Comparison of ENCODE assay signal across 8 mouse cellular contexts in genomic region chr10:68978115-68978514, GRCm38 (mm10).
DNase-seq lines count a peak whose midpoint lies in the region; ATAC-seq and TF ChIP-seq lines count a peak whose summit lies in the region.

No protein-coding gene starts in this region.

- H3K9ac ChIP-seq in intestine, postnatal 0 days (ENCODE audit: low read depth, low read length), result no peak overlapping the region
- H3K9ac ChIP-seq in intestine, embryonic 16.5 days (ENCODE audit: low read depth, low read length), result no peak overlapping the region
- H3K9ac ChIP-seq in CH12.LX (ENCODE audit: insufficient read depth, low read depth), result no peak overlapping the region

- TF ChIP-seq EP300 in CH12.LX (IDR thresholded peaks at IDR 0.05; ENCODE audit: low read length), result no peak

- no peaks in the 10 kb centered on the region for H3K79me2 ChIP-seq in CH12.LX (replicated peaks; ENCODE audit: control insufficient read depth, extremely low read depth, insufficient read depth, poor library complexity, severe bottlenecking)

- H3K9me3 ChIP-seq in intestine, postnatal 0 days (ENCODE audit: control insufficient read depth), result no peaks in the 10 kb centered on the region
- no peaks in the 10 kb centered on the region for H3K9me3 ChIP-seq in intestine, embryonic 16.5 days (ENCODE audit: control insufficient read depth, low read length)
- H3K9me3 ChIP-seq in CH12.LX (replicated peaks; ENCODE audit: low read length), result no peaks in the 10 kb centered on the region

- peak; percentile 63 for TF ChIP-seq RAD21 in CH12.LX (IDR thresholded peaks at IDR 0.05; ENCODE audit: low read depth, low read length)

- H3K36me3 ChIP-seq in intestine, postnatal 0 days (ENCODE audit: control insufficient read depth, insufficient read depth), result no peaks in the 10 kb centered on the region
- H3K36me3 ChIP-seq in intestine, embryonic 16.5 days (ENCODE audit: control insufficient read depth, insufficient read depth, low read length), result no peaks in the 10 kb centered on the region
- H3K36me3 ChIP-seq in CH12.LX (replicated peaks in 1 of 2; ENCODE audit: control insufficient read depth in 1 of 2, insufficient read depth in 1 of 2, low read length in 1 of 2), result no peaks in the 10 kb centered on the region

- H3K4me3 ChIP-seq in intestine, postnatal 0 days (ENCODE audit: low read depth, low read length), result no peak overlapping the region
- no peak overlapping the region for H3K4me3 ChIP-seq in intestine, embryonic 16.5 days (ENCODE audit: low read length)
- H3K4me3 ChIP-seq in CH12.LX (replicated peaks in 1 of 3; ENCODE audit: low read depth in 2 of 3, low read length in 2 of 3, poor library complexity in 1 of 3), result no peak overlapping the region

- in situ Hi-C loops in CH12.LX (cut with MboI; ENCODE audit: low pct_ligation_motif_present, low pct_unique_long_range_greater_than_20kb, low sequenced_read_pairs), result no loop called here

- no peak overlapping the region for H3K4me2 ChIP-seq in intestine, postnatal 0 days (replicated peaks; ENCODE audit: low read depth)
- H3K4me2 ChIP-seq in intestine, embryonic 16.5 days (ENCODE audit: low read depth, low read length), result no peak overlapping the region
- H3K4me2 ChIP-seq in CH12.LX (ENCODE audit: insufficient read depth, low read depth, poor library complexity, severe bottlenecking), result 0 out of 2 replicates have a peak overlapping the region, but pooled peaks have one; percentile 29

- H3K4me1 ChIP-seq in intestine, postnatal 0 days (replicated peaks; ENCODE audit: control insufficient read depth, insufficient read depth, low read length), result no peaks in the 10 kb centered on the region
- H3K4me1 ChIP-seq in intestine, embryonic 16.5 days (ENCODE audit: control insufficient read depth, insufficient read depth, low read length), result no peaks in the 10 kb centered on the region
- no peaks in the 10 kb centered on the region for H3K4me1 ChIP-seq in CH12.LX (ENCODE audit: control insufficient read depth in 1 of 2, insufficient read depth in 2 of 2)

- no peak for TF ChIP-seq POLR2A in CH12.LX (IDR thresholded peaks at IDR 0.05; ENCODE audit: low read depth, low read length)

- peak; percentile 48 for DNase-seq in CH12.LX (ENCODE audit: extremely low read depth)
- DNase-seq in adrenal gland, postnatal 36 days, result peak; percentile 16 to 44
- peak; percentile 22 for DNase-seq in lung, postnatal 14 days
- no peak for DNase-seq in frontal cortex, postnatal 14 days (ENCODE audit: low spot score in 2 of 2)
- no peak for DNase-seq in layer of hippocampus, postnatal 36 days
- DNase-seq in urinary bladder, postnatal 10 days (ENCODE audit: low spot score), result no peak

- dilution Hi-C loops in CH12.LX (cut with MboI; ENCODE audit: extremely low pct_ligation_motif_present, extremely low pct_unique_long_range_greater_than_20kb, low sequenced_read_pairs), result no loop called here

- peak; percentile 75 for TF ChIP-seq CTCF in intestine, postnatal 0 days (IDR thresholded peaks at IDR 0.05; ENCODE audit: low read depth)
- peak; percentile 73 to 84 for TF ChIP-seq CTCF in CH12.LX (conservative IDR thresholded peaks at IDR 0.05 in 1 of 2, IDR thresholded peaks at IDR 0.05 in 1 of 2; ENCODE audit: low read depth in 2 of 2, low read length in 2 of 2)

- no peak overlapping the region for H3K27ac ChIP-seq in intestine, postnatal 0 days (ENCODE audit: low read depth, low read length)
- no peak overlapping the region for H3K27ac ChIP-seq in intestine, embryonic 16.5 days (ENCODE audit: low read length)
- no peak overlapping the region for H3K27ac ChIP-seq in CH12.LX (ENCODE audit: insufficient read depth, low read depth)

- no peaks in the 10 kb centered on the region for H3K27me3 ChIP-seq in intestine, postnatal 0 days (replicated peaks; ENCODE audit: control insufficient read depth, insufficient read depth, low read length)
- no peaks in the 10 kb centered on the region for H3K27me3 ChIP-seq in intestine, embryonic 16.5 days (replicated peaks; ENCODE audit: control insufficient read depth, insufficient read depth, low read length)
- no peaks in the 10 kb centered on the region for H3K27me3 ChIP-seq in CH12.LX (replicated peaks)

- no peak for ATAC-seq in intestine, postnatal 0 days
- ATAC-seq in intestine, embryonic 16.5 days, result no peak

- 65% methylated on average over 4 of the region's 4 CpGs for WGBS in intestine, postnatal 0 days
- WGBS in intestine, embryonic 16.5 days, result 80% methylated on average over 4 of the region's 4 CpGs

TF ChIP-seq in CH12.LX, 34 proteins besides CTCF, POLR2A, EP300 and RAD21:
- no peak for TF ChIP-seq BHLHE40 (IDR thresholded peaks at IDR 0.05; ENCODE audit: low read depth, low read length)
- TF ChIP-seq ZKSCAN1 (IDR thresholded peaks at IDR 0.05; ENCODE audit: borderline replicate concordance, low read depth, low read length), result no peak
- TF ChIP-seq SMC3 (IDR thresholded peaks at IDR 0.05; ENCODE audit: low read depth, low read length), result peak; percentile 75
- no peak for TF ChIP-seq E2F4 (IDR thresholded peaks at IDR 0.05; ENCODE audit: insufficient replicate concordance, low read depth, low read length)
- no peak for TF ChIP-seq USF2 (conservative IDR thresholded peaks at IDR 0.05; ENCODE audit: low read depth, low read length)
- TF ChIP-seq UBTF (IDR thresholded peaks at IDR 0.05; ENCODE audit: low read depth, low read length), result no peak
- no peak for TF ChIP-seq ETS1 (conservative IDR thresholded peaks at IDR 0.05; ENCODE audit: low read depth, low read length)
- no peak for TF ChIP-seq ELF1 (IDR thresholded peaks at IDR 0.05; ENCODE audit: low read depth, low read length)

Comparison
In these comparisons a context has a peak if more than half of its experiments do, and no peak if none do; other contexts are left out.
1. DNase-seq: peak in CH12.LX (single experiment), adrenal gland, postnatal 36 days (2 of 2) and lung, postnatal 14 days (single experiment); none in frontal cortex, postnatal 14 days (0 of 2), layer of hippocampus, postnatal 36 days (0 of 2) and urinary bladder, postnatal 10 days (single experiment).